Mouse (Mus musculus) erythroblast, embryonic 14.5 days (primary cell): ENCODE data around the gene Catsperg1.

Source experiments
- GATA1 ChIP-seq: IDR thresholded peaks from 2 replicates; pipeline ENCODE4 v1.6.1; 2012; ENCODE audit warnings: low read length, inconsistent platforms, mixed read lengths
- TAL1 ChIP-seq: IDR thresholded peaks from 3 replicates; pipeline ENCODE4 v1.6.1; 2012; ENCODE audit warnings: low read length, inconsistent platforms, mixed read lengths

DNA sequence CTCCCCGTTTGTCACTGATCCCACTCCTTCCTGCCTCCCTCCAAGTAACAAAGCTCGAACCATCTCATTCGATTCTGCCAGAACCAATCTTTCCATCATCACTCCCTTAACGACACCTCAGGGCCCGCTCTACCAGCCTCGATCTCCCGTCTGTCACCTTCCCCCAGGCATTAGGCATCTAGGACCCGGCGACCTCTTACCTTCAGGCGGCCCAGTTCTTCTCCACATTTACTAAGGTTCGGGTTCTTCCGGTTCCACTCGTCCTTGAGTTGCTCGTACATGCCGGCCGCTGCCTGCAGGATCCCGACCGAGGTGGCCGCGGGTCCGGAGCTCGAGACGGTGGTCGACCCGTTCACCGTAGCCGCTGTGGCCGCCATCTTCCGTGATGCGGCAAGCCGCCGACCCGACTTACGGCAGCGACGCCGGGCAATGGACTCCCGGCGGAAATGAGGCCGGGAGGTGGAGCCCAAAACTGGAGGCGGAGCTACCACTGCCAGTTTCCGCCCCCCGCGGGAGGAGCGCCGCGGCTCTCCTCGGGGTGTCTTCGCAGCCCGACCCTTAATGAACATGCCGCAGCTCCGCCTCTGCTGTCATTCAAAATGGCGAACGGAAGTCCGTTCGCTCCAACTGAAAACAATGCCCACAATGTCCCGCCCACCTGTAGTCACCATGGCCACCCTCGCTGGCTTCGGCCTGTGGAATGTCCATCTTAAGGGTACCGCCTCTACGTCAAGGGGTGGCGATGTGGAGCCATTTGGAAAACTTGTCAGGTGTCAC lies 33.6 kb downstream of the Catsperg1 start, which contains the start of gene Psmd8:
- TF ChIP-seq TAL1 (no peak), GATA1 (no peak)
